Mouse (Mus musculus) left cerebral cortex, adult 2 months (tissue): ENCODE data around the gene Ndufc2. TPM values are rescaled to one million over a fixed set of nuclear protein-coding genes. Genes with fewer than 3 reads are reported as not detected.

Experiments used
- DNase-seq, 2 experiments: peaks; one replicate each; pipeline ENCODE4 v3.0.0; 2021 to 2022; ENCODE audit warnings: low spot score in 2 of 2, mixed read lengths in 1 of 2; ENCODE audit errors: extremely low spot score in 1 of 2
- H3K27ac ChIP-seq: fragments of 200-600 bp; 2 replicates; pipeline ENCODE4 v1.8.1; 2022
- H3K4me3 ChIP-seq: fragments of 200-600 bp; 2 replicates; pipeline ENCODE4 v1.8.1; 2022
- CTCF ChIP-seq: fragments of 200-600 bp; IDR thresholded peaks from 2 replicates; pipeline ENCODE4 v1.8.1; 2022; ENCODE audit warnings: antibody characterized with exemption, mild to moderate bottlenecking, moderate library complexity
- intact Hi-C: fragments of 180-260 bp; cut with DNase I; formaldehyde crosslinking; loops from one replicate; pipeline ENCODE4 v1.15.1; 2025
- total RNA-seq, 2 experiments: library from RNA; stranded (reverse); gene quantifications; 2 replicates each; pipeline ENCODE4 v1.2.3; 2021

Gene Ndufc2
- total RNA-seq, 2 experiments from 2014 or later = 213 to 230 TPM

DNA sequence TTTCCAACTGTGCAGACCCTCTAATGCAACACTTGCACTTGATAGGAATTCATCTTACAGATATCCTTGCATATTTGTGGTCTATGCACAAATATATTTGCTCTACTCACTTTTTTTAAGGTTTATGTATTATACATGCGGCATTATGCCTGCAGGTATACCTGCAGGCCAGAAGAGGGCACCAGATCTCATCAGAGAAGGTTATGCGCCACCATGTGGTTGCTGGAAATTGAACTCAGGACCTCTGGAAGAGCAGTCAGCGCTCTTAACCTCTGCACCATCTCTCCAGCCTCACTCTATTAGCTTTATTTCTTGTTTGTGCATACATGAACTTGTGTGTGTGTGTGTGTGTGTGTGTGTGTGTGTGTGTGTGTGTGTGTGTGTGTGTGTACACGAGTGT, 38.3 kb upstream of the Ndufc2 start:
- no peak overlapping the region for H3K27ac ChIP-seq
- peak; percentile 69 for TF ChIP-seq CTCF
- intact Hi-C loops = no loop called here
- H3K4me3 ChIP-seq = no peak overlapping the region
- no peak for DNase-seq

DNA sequence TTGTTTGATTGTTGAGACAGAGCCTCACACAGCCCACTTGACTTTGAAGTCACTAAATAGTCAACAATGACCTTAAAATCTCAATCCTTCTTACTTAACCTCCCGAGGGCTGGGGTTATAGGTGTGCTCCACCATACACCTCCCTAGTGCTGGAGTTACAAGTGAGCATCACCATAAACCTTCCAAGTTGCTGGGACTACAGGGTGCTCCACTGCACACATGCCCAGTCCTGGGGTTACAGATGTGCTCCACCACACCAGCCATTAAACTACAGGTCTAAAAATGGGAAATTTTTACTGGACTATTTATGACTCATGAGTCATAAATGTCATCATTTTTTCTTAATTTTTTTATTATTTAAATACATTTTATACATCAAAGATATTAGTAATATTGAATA, 33.9 kb upstream of the Ndufc2 start:
- no peak for TF ChIP-seq CTCF
- DNase-seq = no peak
- Histone ChIP-seq H3K4me3 (no peak overlapping the region), H3K27ac (no peak overlapping the region)
- intact Hi-C loops = no loop called here

- Histone ChIP-seq H3K27ac (no peak overlapping the region), H3K4me3 (no peak overlapping the region)
- intact Hi-C loops = no loop called here
- no peak for TF ChIP-seq CTCF
- DNase-seq = no peak
Observed at GRCm38 (mm10) chr7:97375101-97375500, 24.7 kb upstream of the Ndufc2 start.

DNA sequence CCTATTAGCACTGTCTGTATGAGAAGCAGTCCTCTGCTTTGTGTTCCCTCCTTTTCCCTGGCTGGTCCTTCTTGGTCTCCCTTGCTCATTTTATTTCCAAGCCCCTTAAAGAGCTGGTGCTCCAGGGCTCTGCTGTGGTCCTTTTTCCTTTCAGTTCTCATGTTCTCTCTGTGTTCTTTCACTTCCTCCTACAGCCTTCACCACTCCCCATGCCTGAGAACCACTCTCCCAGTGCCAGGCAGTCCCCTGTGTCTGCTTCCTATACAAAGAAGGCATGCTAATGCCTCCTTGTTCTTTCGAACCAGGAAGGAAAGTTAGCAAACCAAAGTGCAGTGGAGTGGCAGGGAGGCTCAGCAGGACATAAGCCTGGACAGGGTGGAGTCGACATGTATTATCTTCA, 23.9 kb upstream of the Ndufc2 start:
- no peak overlapping the region for H3K4me3 ChIP-seq
- intact Hi-C loops = no loop called here
- DNase-seq = no peak
- TF ChIP-seq CTCF = no peak
- H3K27ac ChIP-seq = no peak overlapping the region

- no peak for TF ChIP-seq CTCF
- DNase-seq = no peak
- intact Hi-C loops = no loop called here
- Histone ChIP-seq H3K4me3 (no peak overlapping the region), H3K27ac (no peak overlapping the region)
Observed at GRCm38 (mm10) chr7:97379304-97379703, 20.5 kb upstream of the Ndufc2 start.

DNA sequence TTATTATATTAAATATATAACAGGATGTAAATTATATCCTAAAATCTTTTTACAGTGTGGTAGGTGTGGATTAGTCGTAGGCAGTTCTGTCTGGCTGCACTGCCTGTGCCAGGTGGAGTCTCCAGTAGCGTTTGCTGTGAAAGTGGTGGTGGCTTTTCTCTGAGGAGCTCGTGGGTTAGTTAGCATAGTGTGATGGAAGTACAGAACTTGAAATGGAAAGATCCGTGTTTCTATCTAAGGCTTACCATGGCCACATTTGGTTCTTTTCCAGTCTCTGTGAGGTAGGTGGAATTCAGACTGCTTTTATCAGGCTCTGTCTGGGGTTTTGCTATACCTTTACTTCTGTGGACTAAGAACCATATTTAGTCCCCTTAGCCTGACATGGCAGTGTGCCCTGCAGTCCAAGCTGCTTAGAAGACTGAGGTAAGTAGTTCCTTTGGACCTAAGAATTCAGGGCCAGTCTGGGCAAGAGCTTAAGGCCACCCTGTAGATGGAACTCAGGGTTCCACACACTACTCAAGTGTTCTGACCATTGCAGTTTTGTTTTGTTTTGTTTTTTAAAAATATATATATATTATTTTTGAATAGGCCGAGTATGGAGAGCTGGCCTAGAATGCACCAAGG, 19.2 kb upstream of the Ndufc2 start:
- TF ChIP-seq CTCF = no peak
- Histone ChIP-seq H3K27ac (no peak overlapping the region), H3K4me3 (no peak overlapping the region)
- intact Hi-C loops = no loop called here
- DNase-seq = no peak

DNA sequence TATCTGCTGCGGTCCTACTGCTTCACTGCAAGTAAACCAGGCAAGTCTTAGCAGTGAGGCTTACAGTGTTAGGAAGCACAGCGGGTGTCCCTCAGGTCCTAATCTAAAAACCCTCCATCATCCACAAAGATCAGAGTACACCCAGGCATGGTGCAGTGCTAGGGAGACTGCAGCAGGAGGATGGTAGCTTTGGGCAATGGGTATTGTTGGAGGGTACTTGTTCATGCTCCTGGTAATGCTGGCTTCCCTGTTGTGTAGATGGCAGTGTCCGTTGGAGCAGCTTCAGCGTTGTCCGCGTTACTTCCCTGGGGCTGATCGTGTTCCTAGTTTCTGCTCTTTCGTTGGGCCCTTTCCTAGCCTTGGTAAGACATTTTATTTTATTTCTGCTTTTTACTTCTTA, 17.1 kb upstream of the Ndufc2 start:
- no peak for TF ChIP-seq CTCF
- intact Hi-C loops = no loop called here
- DNase-seq = no peak
- H3K27ac ChIP-seq = no peak overlapping the region
- H3K4me3 ChIP-seq = no peak overlapping the region

GRCm38 (mm10) chr7:97383496-97384132, 16.2 kb upstream of the Ndufc2 start:
- no peak for TF ChIP-seq CTCF
- no peak overlapping the region for H3K27ac ChIP-seq
- no peak for DNase-seq
- intact Hi-C loops = no loop called here
- no peak overlapping the region for H3K4me3 ChIP-seq

DNA sequence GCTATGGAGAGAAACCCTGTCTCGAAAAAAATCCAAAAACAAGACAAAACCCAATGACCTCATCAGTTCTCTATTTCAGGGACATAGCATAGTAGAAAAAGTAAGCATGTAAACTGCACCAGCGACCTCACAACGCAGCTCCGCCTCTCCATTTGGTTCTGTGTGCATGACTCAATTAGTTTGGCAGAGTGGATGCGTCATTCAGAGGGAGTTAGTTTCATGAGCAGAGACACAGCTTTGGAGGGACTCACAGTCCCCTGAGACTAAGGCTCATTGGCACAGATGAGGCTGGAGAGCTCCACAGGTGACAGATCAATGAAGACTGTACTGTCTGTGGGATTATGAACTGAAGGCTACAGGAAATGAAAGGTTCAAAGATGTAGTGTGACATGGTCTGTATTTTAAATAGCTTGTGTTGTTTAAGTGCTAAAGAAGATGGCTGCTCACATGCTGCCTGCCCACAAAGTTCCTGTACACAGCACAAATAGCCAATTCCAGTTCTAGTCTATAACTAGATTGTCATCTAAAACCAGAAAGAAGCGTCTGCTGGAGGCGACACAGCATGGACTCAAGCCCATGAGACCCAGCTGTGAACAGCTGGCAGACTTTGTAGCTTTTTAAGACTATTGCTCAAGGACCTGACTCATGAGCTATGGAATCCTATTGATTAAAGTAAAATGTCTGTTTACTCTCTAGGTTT, 13.5 kb upstream of the Ndufc2 start:
- H3K4me3 ChIP-seq = no peak overlapping the region
- DNase-seq = no peak
- intact Hi-C loops = no loop called here
- H3K27ac ChIP-seq = peak overlapping the region; percentile 64; the same call in 1 of the 2 replicates
- no peak for TF ChIP-seq CTCF

DNA sequence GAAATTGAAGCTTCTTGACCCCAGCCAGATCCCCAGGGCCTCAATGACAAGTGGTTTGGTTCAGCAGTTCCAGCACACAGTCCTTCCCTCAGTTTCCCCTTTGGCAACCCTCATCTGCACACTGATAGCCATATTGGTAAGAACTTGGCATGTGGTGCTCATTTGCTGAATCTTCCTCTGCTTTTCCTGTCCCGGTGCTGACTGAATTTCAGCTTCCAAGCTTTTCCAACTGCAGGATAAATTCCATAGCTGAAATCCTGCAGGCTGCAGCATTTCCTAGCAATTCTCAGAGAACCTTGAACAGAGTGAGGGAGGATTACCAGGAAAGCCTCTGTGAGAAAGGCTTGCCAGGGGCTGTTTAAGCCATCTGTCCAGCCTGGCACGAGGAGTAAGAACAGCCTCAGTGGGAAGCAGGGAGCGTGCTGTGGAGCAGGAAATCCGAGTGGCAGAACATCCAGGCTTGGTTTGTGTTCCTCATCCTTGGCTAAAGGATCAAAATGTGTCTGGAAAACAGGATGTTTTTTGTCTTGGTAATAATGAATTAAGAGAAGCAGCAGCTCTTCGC, 12.9 kb upstream of the Ndufc2 start:
- TF ChIP-seq CTCF = no peak; the same call in 1 of the 2 replicates
- Histone ChIP-seq H3K4me3 (no peak overlapping the region), H3K27ac (peak overlapping the region; percentile 64)
- DNase-seq = peak; percentile 36 to 64
- intact Hi-C loops = loop anchor here (1.0 kb wide), 1 partner anchor 42 kb away; no protein-coding TSS in a partner anchor

- no peak for TF ChIP-seq CTCF
- intact Hi-C loops = loop anchor here (1.0 kb wide), 1 partner anchor 42 kb away; no protein-coding TSS in a partner anchor
- Histone ChIP-seq H3K27ac (no peak overlapping the region; the same call in 1 of the 2 replicates), H3K4me3 (no peak overlapping the region)
- DNase-seq = no peak
Observed at GRCm38 (mm10) chr7:97387561-97388147, 12.1 kb upstream of the Ndufc2 start.

GRCm38 (mm10) chr7:97388541-97388940, 11.3 kb upstream of the Ndufc2 start:
- no peak overlapping the region for H3K4me3 ChIP-seq
- H3K27ac ChIP-seq = no peak overlapping the region
- intact Hi-C loops = no loop called here
- no peak for TF ChIP-seq CTCF
- no peak for DNase-seq
